Mouse (Mus musculus) midbrain, embryonic 11.5 days (tissue): ENCODE measurements around the gene Iqcf5. TPM values are rescaled to one million over a fixed set of nuclear protein-coding genes. Genes with fewer than 3 reads are reported as not detected.

Experiments used
- ATAC-seq: fragments of 200-750 bp; cut with Nextera tagmentation; 2 replicates; pipeline ENCODE4 v1.8.0; 2017; ENCODE audit warnings: moderate TSS enrichment, moderate library complexity; ENCODE audit not compliant: low FRiP score
- DNase-seq: peaks from one replicate; pipeline ENCODE4 v3.0.0; 2015; ENCODE audit warnings: low spot score; ENCODE audit errors: missing footprints
- H3K27ac ChIP-seq: fragments of 300-500 bp; sonication (generic); 2 replicates; pipeline ENCODE4 v1.5.1; 2014; ENCODE audit warnings: low read depth, low read length
- H3K27me3 ChIP-seq: fragments of 300-500 bp; sonication (generic); 2 replicates; pipeline ENCODE4 v1.6.1; 2014; ENCODE audit warnings: mild to moderate bottlenecking, low read length, moderate library complexity, mixed read lengths; ENCODE audit not compliant: control insufficient read depth, insufficient read depth
- H3K36me3 ChIP-seq: fragments of 300-500 bp; sonication (generic); 2 replicates; pipeline ENCODE4 v1.6.1; 2014; ENCODE audit warnings: mild to moderate bottlenecking, low read length, moderate library complexity, mixed read lengths; ENCODE audit not compliant: control insufficient read depth, insufficient read depth
- H3K4me1 ChIP-seq: fragments of 300-500 bp; sonication (generic); 2 replicates; pipeline ENCODE4 v1.6.1; 2014; ENCODE audit warnings: low read length; ENCODE audit not compliant: control insufficient read depth, insufficient read depth
- H3K4me2 ChIP-seq: fragments of 300-500 bp; sonication (generic); 2 replicates; pipeline ENCODE4 v1.6.1; 2014; ENCODE audit warnings: mild to moderate bottlenecking, moderate library complexity
- H3K4me3 ChIP-seq: fragments of 300-500 bp; sonication (generic); 2 replicates; pipeline ENCODE4 v1.5.1; 2014; ENCODE audit warnings: low read depth, low read length
- H3K9ac ChIP-seq: fragments of 300-500 bp; sonication (generic); 2 replicates; pipeline ENCODE4 v1.6.1; 2014; ENCODE audit warnings: low read length
- H3K9me3 ChIP-seq: fragments of 300-500 bp; sonication (generic); 2 replicates; pipeline ENCODE4 v1.6.1; 2016; ENCODE audit warnings: low read length; ENCODE audit not compliant: control insufficient read depth
- WGBS: fragments of 180-500 bp; shearing (Covaris S2); extraction: QIAGEN DNeasy Blood & Tissue Kit; methylation state at CpG from one replicate; pipeline ENCODE4 v1.1.7; 2014; 5-methylcytosine and 5-hydroxymethylcytosine counted together
- polyA plus RNA-seq: library from polyadenylated mRNA; unstranded; fragments of >200 nt; fragmentation: Nextera tagmentation; extraction: Ambion mirVana; gene quantifications from 2 replicates; pipeline ENCODE4 v1.2.1, GENCODE M21; 2014

Iqcf5 gene
- polyA plus RNA-seq, 1 experiment from 2014 or later = not detected

DNA sequence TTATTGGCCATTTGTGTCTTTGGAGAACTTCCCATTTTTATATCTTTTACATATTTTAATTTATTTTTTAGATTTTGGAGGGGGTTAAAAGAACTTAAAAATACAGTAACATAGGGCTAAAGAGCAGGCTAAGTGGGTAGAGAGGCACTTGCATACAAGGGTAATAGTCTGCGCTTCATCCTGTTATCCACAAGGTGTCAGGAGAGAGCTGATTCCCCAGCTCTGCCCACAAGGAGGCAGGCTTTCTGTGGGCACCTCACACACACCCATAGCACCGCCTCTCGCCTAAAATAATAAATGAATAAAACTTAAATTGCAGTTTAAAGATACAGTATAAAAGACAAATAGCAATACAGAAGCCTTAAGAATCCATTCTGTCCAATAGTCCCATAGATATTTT lies 17.5 kb downstream of the Iqcf5 start:
- H3K9ac ChIP-seq = no peak overlapping the region
- no peaks in the 10 kb centered on the region for H3K36me3 ChIP-seq
- H3K9me3 ChIP-seq = no peaks in the 10 kb centered on the region
- DNase-seq (peak; percentile 88), ATAC-seq (no peak; the same call in 1 of the 2 replicates)
- no peak overlapping the region for H3K4me3 ChIP-seq
- H3K27ac ChIP-seq = no peak overlapping the region
- H3K4me1 ChIP-seq = no peaks in the 10 kb centered on the region
- no peak overlapping the region for H3K4me2 ChIP-seq
- H3K27me3 ChIP-seq = no peaks in the 10 kb centered on the region
- 36% methylated on average over 3 of the region's 3 CpGs for WGBS

DNA sequence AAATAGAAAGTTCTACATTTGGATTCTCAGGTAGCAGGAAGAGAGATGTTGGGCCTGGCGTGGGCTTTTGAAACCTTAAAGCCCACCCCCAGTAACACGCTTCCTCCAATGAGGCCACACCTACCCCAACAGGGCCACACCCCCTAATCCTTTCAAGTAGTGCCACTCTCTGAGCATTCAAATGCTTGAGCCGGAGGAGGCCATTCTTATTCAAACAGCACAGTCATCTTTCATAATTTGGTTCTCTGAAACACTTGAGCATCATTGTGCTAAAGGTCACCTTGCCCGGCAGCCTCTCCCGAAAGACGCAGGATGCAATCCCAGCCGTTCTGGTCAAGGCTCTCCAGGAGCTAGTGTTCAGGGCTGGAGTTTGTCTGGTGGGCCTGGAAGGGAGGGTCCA lies 19.9 kb downstream of the Iqcf5 start:
- H3K4me2 ChIP-seq = no peak overlapping the region
- no peaks in the 10 kb centered on the region for H3K36me3 ChIP-seq
- no peak for ATAC-seq
- no peak overlapping the region for H3K4me3 ChIP-seq
- H3K27me3 ChIP-seq = no peaks in the 10 kb centered on the region
- DNase-seq = no peak
- 90% methylated on average over 7 of the region's 7 CpGs for WGBS
- no peaks in the 10 kb centered on the region for H3K9me3 ChIP-seq
- H3K27ac ChIP-seq = no peak overlapping the region
- H3K4me1 ChIP-seq = no peaks in the 10 kb centered on the region
- H3K9ac ChIP-seq = no peak overlapping the region

- WGBS = 94% methylated on average over 11 of the region's 11 CpGs
- no peak overlapping the region for H3K27ac ChIP-seq
- ATAC-seq = no peak
Observed at GRCm38 (mm10) chr9:106534975-106535374, 20.6 kb downstream of the Iqcf5 start.

DNA sequence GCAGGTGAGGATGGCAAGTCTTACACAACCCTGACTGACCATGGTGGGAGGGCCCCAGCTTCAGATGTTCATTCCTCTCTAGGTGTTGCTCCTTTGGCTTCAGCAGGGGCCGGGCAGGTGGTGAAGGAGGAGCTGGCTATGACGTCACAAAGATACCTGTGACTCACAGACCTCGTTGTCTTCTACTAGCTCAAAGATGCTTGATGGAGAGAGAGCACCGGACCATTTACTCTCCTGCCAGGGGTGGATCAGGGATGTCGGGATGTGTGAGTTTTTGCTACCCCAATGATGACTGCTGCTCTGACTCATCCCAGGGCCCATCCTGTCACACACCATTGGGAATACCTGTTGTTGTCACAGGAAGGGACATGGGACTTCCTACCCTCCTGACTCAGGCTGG lies 47.2 kb downstream of the Iqcf5 start, which contains the start of gene Iqcf3:
TSS of gene Iqcf3 (minus strand) at position 101 of the 400 bp plus-strand sequence.
- 90% methylated on average over 5 of the region's 5 CpGs for WGBS
- Histone ChIP-seq H3K27ac (no peak within 1 kb of the TSS), H3K4me2 (no peak within 1 kb of the TSS), H3K4me1 (no peaks in the 10 kb centered on the region), H3K36me3 (no peaks in the 10 kb centered on the region), H3K27me3 (no peaks in the 10 kb centered on the region), H3K9ac (no peak within 1 kb of the TSS), H3K9me3 (no peaks in the 10 kb centered on the region), H3K4me3 (no peak within 1 kb of the TSS)
- DNase-seq = no peak
- ATAC-seq = no peak

More at GRCm38 (mm10) chr9:106534975-106535374, 20.6 kb downstream of the Iqcf5 start:
- no peaks in the 10 kb centered on the region for H3K27me3 ChIP-seq
- no peak for DNase-seq
- H3K4me1 ChIP-seq = no peaks in the 10 kb centered on the region
- no peaks in the 10 kb centered on the region for H3K9me3 ChIP-seq
- H3K4me2 ChIP-seq = no peak overlapping the region
- H3K4me3 ChIP-seq = no peak overlapping the region
- H3K9ac ChIP-seq = no peak overlapping the region
- H3K36me3 ChIP-seq = no peaks in the 10 kb centered on the region

- no peak overlapping the region for H3K4me3 ChIP-seq
- no peak for ATAC-seq
- H3K9me3 ChIP-seq = no peaks in the 10 kb centered on the region
- H3K36me3 ChIP-seq = no peaks in the 10 kb centered on the region
- no peaks in the 10 kb centered on the region for H3K4me1 ChIP-seq
- H3K9ac ChIP-seq = no peak overlapping the region
- no peak overlapping the region for H3K4me2 ChIP-seq
- DNase-seq = no peak
- H3K27me3 ChIP-seq = no peaks in the 10 kb centered on the region
- 92% methylated on average over 11 of the region's 11 CpGs for WGBS
- no peak overlapping the region for H3K27ac ChIP-seq
Observed at GRCm38 (mm10) chr9:106562291-106562690, 47.9 kb downstream of the Iqcf5 start.

- Histone ChIP-seq H3K4me3 (no peak overlapping the region), H3K4me1 (no peaks in the 10 kb centered on the region), H3K27me3 (no peaks in the 10 kb centered on the region), H3K9ac (no peak overlapping the region), H3K36me3 (no peaks in the 10 kb centered on the region), H3K4me2 (no peak overlapping the region), H3K27ac (no peak overlapping the region), H3K9me3 (no peaks in the 10 kb centered on the region)
- DNase-seq = no peak
- no peak for ATAC-seq
- WGBS = 79% methylated on average over 8 of the region's 8 CpGs
Observed at GRCm38 (mm10) chr9:106564025-106564424, 49.7 kb downstream of the Iqcf5 start.

Other genes starting within 250 kb of the Iqcf5 start
- 29.4 and 30.9 TPM in 2 replicates for gene Poc1a, start 233.5 kb upstream of the Iqcf5 start, polyA plus RNA-seq
- gene Dusp7, start 145.9 kb upstream of the Iqcf5 start, polyA plus RNA-seq = 16.1 and 17.0 TPM in 2 replicates
- 867 and 874 TPM in 2 replicates for gene Rpl29, start 85.1 kb upstream of the Iqcf5 start, polyA plus RNA-seq
- gene Acy1, start 76.3 kb upstream of the Iqcf5 start, polyA plus RNA-seq = 29.9 and 30.4 TPM in 2 replicates
- 3.9 and 4.5 TPM in 2 replicates for gene Abhd14b, start 67.1 kb upstream of the Iqcf5 start, polyA plus RNA-seq
- 30.8 and 34.5 TPM in 2 replicates for gene Abhd14a, start 66.9 kb upstream of the Iqcf5 start, polyA plus RNA-seq
- gene Pcbp4, start 61.3 kb upstream of the Iqcf5 start, polyA plus RNA-seq = 219 and 256 TPM in 2 replicates
- 0.12 and 0.23 TPM in 2 replicates for gene Gpr62, start 48.6 kb upstream of the Iqcf5 start, polyA plus RNA-seq
- gene Rrp9, start 38.6 kb upstream of the Iqcf5 start, polyA plus RNA-seq = 38.2 and 44.4 TPM in 2 replicates
- gene Parp3, start 37.6 kb upstream of the Iqcf5 start, polyA plus RNA-seq = 1.1 and 1.2 TPM in 2 replicates
- gene Iqcf1, start 14.6 kb upstream of the Iqcf5 start, polyA plus RNA-seq = not detected in 2 replicates
- gene Iqcf3, start 47.1 kb downstream of the Iqcf5 start, polyA plus RNA-seq = not detected in 2 replicates
- gene Iqcf4, start 56.4 kb downstream of the Iqcf5 start, polyA plus RNA-seq = not detected in 2 replicates
- not detected in 2 replicates for gene Iqcf6, start 112.0 kb downstream of the Iqcf5 start, polyA plus RNA-seq
- gene Grm2, start 141.5 kb downstream of the Iqcf5 start, polyA plus RNA-seq = 15.5 and 16.4 TPM in 2 replicates
- gene Tex264, start 171.4 kb downstream of the Iqcf5 start, polyA plus RNA-seq = 24.6 and 27.1 TPM in 2 replicates